Mouse (Mus musculus): ENCODE measurements at regions not wholly inside any gene's neighbourhood (a gene's known extent, or its start where the extent isn't known, plus 50 kb on each side); places are given as distances from the start of the nearest gene placed in this dataset.

DNA sequence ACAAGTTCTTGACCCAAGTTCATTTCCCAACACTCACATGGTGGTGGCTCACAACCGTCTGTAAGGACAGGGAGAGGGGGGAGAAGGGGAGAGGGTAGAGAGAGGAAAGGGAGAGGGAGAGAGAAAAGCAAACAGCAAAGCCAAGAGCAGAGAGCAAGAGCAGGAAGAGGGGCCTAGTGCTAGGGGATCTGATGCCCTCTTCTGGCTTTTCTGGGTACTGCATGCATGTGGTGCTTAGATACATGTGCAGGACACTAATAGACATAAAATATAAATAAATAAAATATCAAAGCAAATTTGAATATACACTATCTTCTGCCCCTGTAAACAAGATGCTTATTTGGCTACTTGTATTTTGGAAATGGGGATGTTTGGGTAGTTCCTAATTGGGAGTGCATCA lies 91.2 kb downstream of the Rnf138rt1 start:
- ATAC-seq (replicated peaks; ENCODE audit: low read depth, poor library complexity, severe bottlenecking), result peak; percentile 84
